Mouse (Mus musculus) layer of hippocampus, postnatal 36 days (tissue): Measurements from ENCODE around the gene Gm29582. TPM values are rescaled to one million over a fixed set of nuclear protein-coding genes. Genes with fewer than 3 reads are reported as not detected.
"Not testable (repeated sequence)": the region's sequence is repeated elsewhere in the genome, so short reads cannot be mapped to it uniquely, and the experiment has no call there.

Experiments
- DNase-seq, 2 experiments: peaks; one replicate each; pipeline ENCODE4 v3.0.0; 2022
- total RNA-seq, 2 experiments: library from RNA; stranded (reverse); gene quantifications; 2 replicates each; pipeline ENCODE4 v1.2.3; 2021

Gm29582 gene
- not detected for total RNA-seq

DNA sequence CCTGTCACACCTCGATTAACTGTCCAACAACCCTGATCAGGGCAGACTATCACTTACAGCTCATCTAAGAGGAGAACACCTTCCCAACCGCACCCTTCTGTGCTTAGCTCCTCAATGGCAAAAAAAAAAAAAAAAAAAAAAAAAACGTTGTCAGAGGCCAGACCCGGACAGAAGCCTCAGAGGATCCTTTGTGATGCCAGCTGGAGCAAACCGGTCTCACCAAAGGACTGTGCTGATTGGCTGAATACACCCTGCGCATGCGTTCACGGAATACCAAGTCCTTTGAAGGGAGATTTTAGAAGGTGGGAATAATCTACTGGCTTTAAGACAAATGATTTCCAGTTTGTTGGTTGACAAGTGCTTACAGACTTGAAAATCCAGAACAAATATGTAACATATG is at the start of gene Gm29582:
Gene Gm29582 (minus strand): TSS at position 101 of the 400 bp plus-strand sequence.
- not testable (repeated sequence) for DNase-seq
